Mouse (Mus musculus): ENCODE data around the gene Hmga2.
"Not testable (repeated sequence)": the region's sequence is repeated elsewhere in the genome, so short reads cannot be mapped to it uniquely, and the experiment has no call there.

Hmga2 gene

GRCm38 (mm10) chr10:120394740-120395139 lies 81.5 kb downstream of the Hmga2 start:
- DNase-seq (ENCODE audit: low read depth, low spot score): no peak

DNA sequence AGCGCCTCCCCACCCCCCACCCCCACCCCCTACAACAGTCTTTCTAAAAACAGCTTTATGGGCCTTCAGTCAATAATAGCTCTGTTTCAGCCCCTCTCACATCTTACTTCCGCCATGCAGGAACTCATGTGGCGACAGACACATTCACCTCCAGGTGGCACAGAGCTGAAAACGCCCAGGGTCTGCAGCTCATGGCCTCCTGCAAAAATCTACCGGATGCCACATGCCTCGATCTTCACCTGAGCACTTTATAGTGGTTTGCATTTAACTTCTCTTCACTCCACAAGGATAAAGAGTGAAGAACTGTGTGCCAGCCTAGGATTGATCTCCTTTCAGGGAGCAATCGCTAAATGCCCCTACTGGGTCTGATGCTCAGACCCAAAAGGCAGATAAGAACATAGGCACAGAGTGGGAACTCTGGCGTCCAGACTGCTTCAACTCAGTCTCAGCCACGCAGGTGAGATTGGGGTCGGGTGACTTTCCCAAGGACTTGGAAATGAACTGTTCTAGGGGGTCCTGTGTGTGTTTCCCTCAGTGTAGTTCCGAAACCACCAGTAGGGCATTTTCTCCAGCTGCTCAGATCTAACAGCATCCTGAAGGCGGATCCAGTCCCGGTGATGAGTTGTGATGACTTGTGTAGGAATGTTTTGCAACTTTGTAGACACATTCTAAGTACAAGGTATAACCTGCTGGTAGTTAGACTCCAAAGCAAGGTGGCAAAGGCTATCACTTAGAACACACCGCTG lies 84.1 kb downstream of the Hmga2 start:
- DNase-seq (ENCODE audit: low read depth, low spot score): peak; percentile 40

DNA sequence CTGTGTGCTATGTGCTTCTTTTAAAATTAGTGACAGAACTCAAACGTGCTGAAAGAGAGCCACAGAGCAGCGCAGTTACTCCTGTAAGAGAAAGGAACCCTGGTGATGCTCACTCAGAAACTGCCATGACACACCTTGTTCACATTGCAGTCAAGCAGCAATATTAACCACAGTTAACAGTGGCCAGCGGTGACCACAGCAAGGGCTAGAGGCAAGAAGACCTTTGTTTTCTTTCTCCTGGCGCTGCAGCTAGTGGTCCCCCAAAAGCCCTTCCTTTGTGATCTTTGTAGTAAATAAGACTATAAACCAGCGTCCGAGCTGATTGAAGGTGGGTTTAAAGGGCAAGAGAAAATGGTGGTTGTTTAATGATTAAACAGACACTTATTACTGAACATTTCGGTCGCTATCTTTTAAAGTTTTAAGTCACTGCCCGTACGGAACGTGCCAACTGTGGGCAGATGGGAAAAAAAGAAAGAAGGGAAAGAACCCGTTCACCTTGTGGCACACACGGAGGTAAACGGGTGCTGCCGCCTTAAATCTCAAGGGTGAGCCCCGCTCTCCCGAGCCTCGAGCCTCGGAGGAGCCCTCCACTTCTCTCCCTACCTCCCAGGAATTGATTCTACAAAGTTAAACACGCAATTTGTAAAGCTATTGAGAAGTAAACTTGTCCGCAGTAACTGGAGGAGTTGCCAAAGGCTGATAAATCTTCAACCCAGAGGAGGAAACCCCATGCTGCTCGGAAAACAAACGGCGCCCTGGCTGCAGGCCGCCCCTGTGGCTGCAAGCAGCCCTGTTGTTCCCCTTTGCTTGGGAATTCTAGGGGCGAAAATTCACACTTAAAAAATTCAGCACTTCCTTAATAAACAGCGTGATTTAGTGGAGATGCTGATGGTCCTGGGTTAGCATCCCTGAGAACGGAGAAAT lies 85.1 kb downstream of the Hmga2 start:
- DNase-seq (ENCODE audit: low read depth, low spot score): no peak

GRCm38 (mm10) chr10:120389707-120390106 lies 86.6 kb downstream of the Hmga2 start:
- no peak for DNase-seq (ENCODE audit: low read depth, low spot score)

- no peak for DNase-seq (ENCODE audit: low read depth, low spot score)
Observed at GRCm38 (mm10) chr10:120388966-120389365, 87.3 kb downstream of the Hmga2 start.

DNA sequence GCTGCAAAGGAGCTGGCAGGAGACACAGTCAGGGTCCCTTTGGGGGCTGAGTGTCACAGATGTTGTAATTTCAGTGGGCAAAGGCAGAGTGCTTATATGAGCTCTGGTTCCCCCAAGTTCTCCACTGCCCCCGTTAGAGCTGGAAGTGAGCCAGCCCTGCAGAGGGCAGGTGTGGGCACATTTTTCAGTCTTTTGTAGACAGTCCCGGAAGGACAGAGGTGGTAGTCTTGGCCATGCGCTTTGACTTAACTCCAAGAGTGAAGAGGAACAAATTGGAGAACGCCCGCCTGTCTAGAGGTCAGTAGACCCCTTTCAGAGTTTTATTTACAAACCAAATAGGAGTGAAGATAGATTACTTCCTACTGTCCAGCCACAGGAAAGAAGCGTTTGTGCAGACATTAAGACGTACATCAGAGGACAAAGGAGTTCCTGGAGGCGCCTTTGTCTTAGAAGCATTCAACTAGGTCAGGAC lies 87.8 kb downstream of the Hmga2 start:
- DNase-seq (ENCODE audit: low read depth, low spot score): peak; percentile 68

- no peak for DNase-seq (ENCODE audit: low read depth, low spot score)
Observed at GRCm38 (mm10) chr10:120387105-120387504, 89.2 kb downstream of the Hmga2 start.

DNA sequence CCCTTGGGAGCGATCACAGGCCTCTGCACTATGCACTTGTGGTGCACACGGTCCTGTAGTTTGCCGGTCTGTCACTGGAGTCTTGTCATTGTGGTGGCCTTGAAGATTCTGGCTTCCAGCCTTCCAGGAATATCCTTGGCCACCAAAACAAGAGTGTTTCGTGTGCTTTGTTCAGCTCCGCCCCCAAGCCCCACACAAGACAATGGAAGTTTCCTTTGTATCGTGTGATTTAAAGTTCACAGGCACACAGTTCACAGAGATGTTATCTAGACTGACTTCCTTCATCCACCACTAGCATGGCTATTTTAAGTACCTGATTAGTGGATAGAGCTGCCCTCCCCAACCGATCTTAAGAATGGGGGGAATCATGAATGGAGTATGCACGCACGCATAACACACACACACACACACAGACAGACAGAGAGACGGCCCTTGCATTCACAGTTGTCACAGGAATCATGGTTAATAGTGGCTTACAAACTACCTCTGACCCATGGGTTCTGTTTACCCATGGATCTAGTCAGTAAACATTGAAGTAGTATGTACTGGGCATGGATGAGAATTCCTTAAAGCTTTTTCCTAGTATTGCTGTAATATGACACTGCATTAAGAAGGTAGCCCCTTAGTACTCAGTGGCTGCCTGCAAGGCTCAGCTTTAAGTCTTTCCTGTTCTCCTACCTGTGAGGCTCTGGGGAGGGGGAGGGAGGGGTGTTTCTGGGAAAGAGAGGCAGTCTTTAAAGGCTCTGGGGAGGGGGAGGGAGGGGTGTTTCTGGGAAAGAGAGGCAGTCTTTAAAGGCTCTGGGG lies 91.3 kb downstream of the Hmga2 start:
- DNase-seq (ENCODE audit: low read depth, low spot score): no peak

- DNase-seq (ENCODE audit: low read depth, low spot score): no peak
Observed at GRCm38 (mm10) chr10:120384040-120384439, 92.2 kb downstream of the Hmga2 start.

- DNase-seq (ENCODE audit: low read depth, low spot score): no peak
Observed at GRCm38 (mm10) chr10:120377795-120378194, 98.5 kb downstream of the Hmga2 start.

DNA sequence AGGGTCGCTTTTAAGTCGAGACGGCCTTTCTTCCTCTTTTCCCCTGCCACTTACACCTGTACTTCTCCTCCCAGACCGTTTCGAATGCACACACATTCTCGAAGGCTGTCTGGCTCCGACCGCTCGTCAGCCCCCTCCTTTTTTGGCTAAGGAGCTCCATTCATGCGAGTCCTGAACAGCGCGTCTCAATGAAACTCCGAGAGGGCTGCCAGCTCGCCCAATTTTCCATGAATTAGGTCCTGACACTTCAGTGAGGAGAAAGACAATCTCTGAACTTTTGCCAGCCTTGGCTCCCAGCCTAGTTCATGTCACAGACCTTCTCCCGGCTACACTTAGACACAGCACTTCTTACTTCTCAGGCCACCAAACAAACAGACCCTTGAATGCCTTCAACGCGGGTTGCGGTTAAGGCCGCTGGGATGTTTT lies 98.9 kb downstream of the Hmga2 start:
- DNase-seq (ENCODE audit: low read depth, low spot score): no peak

DNA sequence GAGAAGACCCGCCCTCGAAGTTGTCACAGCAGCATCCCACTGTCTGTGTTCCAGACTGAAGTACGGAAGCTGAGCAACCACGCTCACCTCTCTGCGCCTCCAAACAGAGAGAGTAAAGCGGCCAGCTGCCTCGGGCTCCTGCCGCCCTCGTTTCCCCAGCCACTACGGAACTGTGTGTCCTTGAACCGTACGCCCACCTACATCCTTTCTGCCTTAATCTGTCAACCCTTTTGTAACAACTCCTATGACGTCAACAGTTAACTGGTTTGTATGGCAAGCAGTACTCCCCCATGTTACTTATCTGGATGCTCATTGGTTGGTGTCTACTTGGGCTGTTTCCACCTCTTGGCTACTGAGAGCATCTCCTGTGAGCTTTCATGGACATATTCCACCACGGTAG lies 100.8 kb downstream of the Hmga2 start:
- no peak for DNase-seq (ENCODE audit: low read depth, low spot score)

DNA sequence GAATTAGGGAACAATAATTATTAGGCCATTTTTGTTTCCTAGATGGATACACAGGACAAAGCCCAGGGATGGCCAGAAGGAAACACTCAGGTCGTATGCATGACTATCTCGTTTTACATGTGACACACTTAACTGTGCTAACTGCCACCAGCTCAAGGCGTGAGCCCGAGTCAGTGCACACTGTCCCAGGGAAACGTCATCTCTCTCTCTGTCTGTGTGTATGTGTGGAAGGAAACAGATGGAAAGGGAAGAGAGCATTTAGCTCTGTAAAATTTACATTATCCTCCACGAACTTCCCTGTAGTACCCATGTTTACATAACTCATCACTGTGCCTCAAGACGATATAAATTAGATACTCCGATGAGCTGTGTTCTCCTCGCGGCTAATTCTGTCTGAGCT lies 105.1 kb downstream of the Hmga2 start:
- DNase-seq (ENCODE audit: low read depth, low spot score): no peak

GRCm38 (mm10) chr10:120369187-120369805 lies 107.0 kb downstream of the Hmga2 start:
- DNase-seq (ENCODE audit: low read depth, low spot score): no peak

DNA sequence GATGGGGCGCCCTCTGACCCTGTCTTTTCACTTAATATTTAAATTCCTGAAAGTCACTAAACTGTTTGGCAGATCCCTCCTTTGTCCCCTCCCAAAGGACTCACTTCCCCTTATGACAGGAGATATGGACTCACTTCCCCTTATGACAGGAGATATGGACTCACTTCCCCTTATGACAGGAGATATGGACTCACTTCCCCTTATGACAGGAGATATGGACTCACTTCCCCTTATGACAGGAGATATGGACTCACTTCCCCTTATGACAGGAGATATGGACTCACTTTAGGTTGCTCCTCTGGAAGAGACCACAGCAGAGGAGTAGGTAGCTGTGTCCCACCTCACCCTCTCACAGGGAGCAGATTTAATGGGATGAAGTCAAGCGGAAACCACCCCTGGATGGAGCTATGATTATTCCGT lies 110.1 kb downstream of the Hmga2 start:
- not testable (repeated sequence) for DNase-seq (ENCODE audit: low read depth, low spot score)

GRCm38 (mm10) chr10:120365380-120366172 lies 110.7 kb downstream of the Hmga2 start:
- DNase-seq (ENCODE audit: low read depth, low spot score): no peak

DNA sequence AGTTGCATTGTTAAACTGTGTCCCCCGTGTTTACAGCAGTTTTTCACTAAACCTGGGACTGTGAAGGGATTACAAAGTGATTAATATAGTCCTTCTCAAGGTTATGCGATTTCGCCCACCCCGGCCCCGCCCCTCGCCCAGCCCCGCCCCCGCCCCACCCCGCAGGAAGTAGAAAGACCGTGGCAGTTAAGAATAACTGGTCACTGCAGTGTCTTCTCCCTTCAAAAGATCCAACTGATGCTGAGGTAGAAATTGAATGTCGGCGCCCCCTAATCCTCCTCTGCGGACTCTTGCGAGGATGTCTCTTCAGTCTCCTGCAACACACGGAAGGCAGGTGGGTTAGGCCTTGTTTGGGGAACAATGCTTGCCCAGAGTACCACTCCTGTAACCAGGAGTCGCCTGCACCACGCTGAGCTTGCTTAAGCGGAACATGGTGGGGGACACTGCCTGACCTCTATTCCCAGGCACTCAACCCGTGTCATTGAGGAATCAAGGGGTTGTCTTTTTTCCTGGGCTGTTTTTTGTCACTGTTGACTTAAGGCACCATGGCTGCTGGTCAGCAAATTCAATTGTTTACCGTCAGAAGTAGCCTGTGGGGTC lies 112.2 kb downstream of the Hmga2 start:
- DNase-seq (ENCODE audit: low read depth, low spot score): no peak

DNA sequence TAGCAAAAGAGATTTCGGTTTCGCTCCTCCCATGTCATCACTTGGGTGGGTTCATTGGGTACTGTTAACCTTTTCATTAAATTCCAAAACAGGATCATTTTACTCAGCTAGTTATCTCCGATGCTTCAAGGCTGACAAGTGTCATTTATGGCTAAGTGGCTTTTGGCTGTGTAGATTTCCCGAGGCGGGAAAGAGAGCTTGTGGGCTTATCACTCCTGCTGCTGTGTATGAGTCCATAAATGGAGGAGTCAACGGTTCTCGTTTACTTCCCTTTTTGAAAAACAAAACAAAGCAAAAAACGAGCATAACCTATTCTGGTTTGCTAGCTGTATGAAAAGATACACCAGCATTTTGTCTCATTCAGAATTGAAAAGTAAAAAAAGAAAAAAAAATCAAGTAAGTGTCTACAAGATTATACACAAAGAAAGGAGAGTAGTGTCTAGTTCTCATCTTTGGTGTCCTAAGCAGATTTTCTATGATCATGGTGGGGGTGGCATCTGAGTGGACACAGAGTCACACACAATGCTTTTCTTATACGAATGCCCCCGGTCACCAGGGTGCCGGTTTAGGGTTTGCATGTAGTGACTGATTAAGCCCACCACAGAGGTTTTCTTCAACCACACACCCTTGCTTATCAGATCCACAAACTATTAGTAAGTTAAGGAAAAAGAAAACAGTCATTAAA lies 112.8 kb downstream of the Hmga2 start:
- DNase-seq (ENCODE audit: low read depth, low spot score): not testable (repeated sequence)

GRCm38 (mm10) chr10:120354523-120355030 lies 121.7 kb downstream of the Hmga2 start:
- DNase-seq (ENCODE audit: low read depth, low spot score): no peak
